Mouse (Mus musculus): ENCODE measurements around the gene Hspbp1.

DNA sequence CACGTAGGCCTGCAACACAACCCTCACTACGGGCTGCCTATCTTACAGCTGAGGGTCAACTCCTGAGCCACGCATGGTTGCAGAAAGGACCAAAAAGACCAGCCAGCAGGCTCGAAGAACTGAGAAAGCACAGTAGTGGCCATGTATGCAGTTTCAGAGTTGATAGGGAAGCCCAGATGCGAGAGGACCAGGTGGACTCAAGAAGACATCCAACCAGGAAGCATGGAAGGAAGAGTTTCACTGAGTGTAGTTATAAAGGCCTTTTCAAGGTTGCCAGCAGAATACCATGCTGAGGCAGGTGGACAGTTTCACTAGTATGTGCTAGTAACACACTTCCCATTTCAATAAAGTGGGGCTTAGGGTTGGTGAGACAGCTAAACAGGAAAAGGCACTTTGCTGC lies 32.1 kb downstream of the Hspbp1 start:
- TF ChIP-seq CTCF (IDR thresholded peaks at IDR 0.05; ENCODE audit: low read depth, low read length) (no peak), POLR2A (IDR thresholded peaks at IDR 0.05; ENCODE audit: borderline replicate concordance, low read depth, low read length) (no peak)
